Mouse (Mus musculus) liver, embryonic 11.5 days (tissue): ENCODE results near the gene Aldh18a1. TPM values are rescaled to one million over a fixed set of nuclear protein-coding genes. Genes with fewer than 3 reads are reported as not detected.

Experiments used
- ATAC-seq: fragments of 200-750 bp; cut with Nextera tagmentation; replicated peaks from 2 replicates; pipeline ENCODE4 v1.8.0; 2017; ENCODE audit warnings: moderate number of reproducible peaks, mild to moderate bottlenecking, moderate TSS enrichment, moderate library complexity; ENCODE audit not compliant: low FRiP score
- DNase-seq: peaks from one replicate; pipeline ENCODE4 v3.0.0-alpha.2; 2017; ENCODE audit warnings: low spot score
- H3K27ac ChIP-seq: fragments of 300-500 bp; sonication (generic); 2 replicates; pipeline ENCODE4 v1.5.1; 2014; ENCODE audit warnings: mild to moderate bottlenecking, low read depth, low read length, control low read depth
- H3K27me3 ChIP-seq: fragments of 300-500 bp; sonication (generic); replicated peaks from 2 replicates; pipeline ENCODE4 v1.6.1; 2014; ENCODE audit warnings: low read length, mixed read lengths; ENCODE audit not compliant: control insufficient read depth, insufficient read depth
- H3K36me3 ChIP-seq: fragments of 300-500 bp; sonication (generic); 2 replicates; pipeline ENCODE4 v1.6.1; 2014; ENCODE audit warnings: mild to moderate bottlenecking, low read length, moderate library complexity, mixed read lengths; ENCODE audit not compliant: control insufficient read depth, insufficient read depth
- H3K4me1 ChIP-seq: fragments of 300-500 bp; sonication (generic); replicated peaks from 2 replicates; pipeline ENCODE4 v1.6.1; 2014; ENCODE audit warnings: low read length, mixed read lengths; ENCODE audit not compliant: control insufficient read depth, insufficient read depth
- H3K4me2 ChIP-seq: fragments of 300-500 bp; sonication (generic); 2 replicates; pipeline ENCODE4 v1.6.1; 2014; ENCODE audit warnings: mild to moderate bottlenecking, control low read depth, moderate library complexity
- H3K4me3 ChIP-seq: fragments of 300-500 bp; sonication (generic); 2 replicates; pipeline ENCODE4 v1.5.1; 2014; ENCODE audit warnings: low read depth, low read length, control low read depth
- H3K9ac ChIP-seq: fragments of 300-500 bp; sonication (generic); 2 replicates; pipeline ENCODE4 v1.6.1; 2014; ENCODE audit warnings: low read depth, low read length, control low read depth
- H3K9me3 ChIP-seq: fragments of 300-500 bp; sonication (generic); 2 replicates; pipeline ENCODE4 v1.6.1; 2016; ENCODE audit warnings: low read length, inconsistent platforms, mixed read lengths; ENCODE audit not compliant: control insufficient read depth
- WGBS: fragments of 180-500 bp; shearing (Covaris S2); extraction: QIAGEN DNeasy Blood & Tissue Kit; methylation state at CpG from one replicate; pipeline ENCODE4 v1.1.7; 2014; 5-methylcytosine and 5-hydroxymethylcytosine counted together
- polyA plus RNA-seq: library from polyadenylated mRNA; unstranded; fragments of >200 nt; fragmentation: Nextera tagmentation; extraction: Ambion mirVana; gene quantifications from 2 replicates; pipeline ENCODE4 v1.2.1, GENCODE M21; 2014

Aldh18a1 gene
- polyA plus RNA-seq, result 103 and 114 TPM in 2 replicates

GRCm38 (mm10) chr19:40588293-40588654, at the start of gene Aldh18a1:
Gene Aldh18a1 (minus strand): TSS chr19:40588463.
- Histone ChIP-seq H3K36me3 (peaks cover 2% of the 10 kb centered on the region; the same call in 1 of the 2 replicates), H3K4me2 (peak within 1 kb of the TSS; percentile 77), H3K4me3 (peak within 1 kb of the TSS; percentile 85), H3K9me3 (no peaks in the 10 kb centered on the region), H3K9ac (peak within 1 kb of the TSS; percentile 81), H3K27ac (peak within 1 kb of the TSS; percentile 79), H3K4me1 (peaks cover 19% of the 10 kb centered on the region), H3K27me3 (no peaks in the 10 kb centered on the region)
- peak; percentile 88 for ATAC-seq
- WGBS, result 0% methylated on average over 34 of the region's 34 CpGs
- DNase-seq, result peak; percentile 92

GRCm38 (mm10) chr19:40637601-40638000, 49.3 kb upstream of the Aldh18a1 start:
- Histone ChIP-seq H3K27me3 (no peaks in the 10 kb centered on the region), H3K36me3 (no peaks in the 10 kb centered on the region), H3K4me3 (no peak overlapping the region), H3K9me3 (no peaks in the 10 kb centered on the region), H3K4me2 (no peak overlapping the region), H3K9ac (no peak overlapping the region), H3K27ac (peak overlapping the region; percentile 29; the same call in 1 of the 2 replicates), H3K4me1 (peaks cover 5% of the 10 kb centered on the region)
- no peak for DNase-seq
- ATAC-seq, result no peak
- WGBS, result 48% methylated on average over 7 of the region's 7 CpGs

- peaks cover 5% of the 10 kb centered on the region for H3K4me1 ChIP-seq
- 29% methylated on average over 4 of the region's 4 CpGs for WGBS
- 0 out of 2 replicates have a peak overlapping the region, but pooled peaks have one; percentile 12 for H3K4me2 ChIP-seq
- no peaks in the 10 kb centered on the region for H3K27me3 ChIP-seq
- H3K4me3 ChIP-seq, result no peak overlapping the region
- DNase-seq (no peak), ATAC-seq (peak; percentile 75; the same call in 1 of the 2 replicates)
- H3K9ac ChIP-seq, result no peak overlapping the region
- no peaks in the 10 kb centered on the region for H3K9me3 ChIP-seq
- H3K36me3 ChIP-seq, result no peaks in the 10 kb centered on the region
- no peak overlapping the region for H3K27ac ChIP-seq
Observed at GRCm38 (mm10) chr19:40637091-40637490, 48.8 kb upstream of the Aldh18a1 start.

GRCm38 (mm10) chr19:40633144-40633543, 44.9 kb upstream of the Aldh18a1 start:
- DNase-seq, result no peak
- Histone ChIP-seq H3K27me3 (no peaks in the 10 kb centered on the region), H3K9ac (no peak overlapping the region), H3K4me2 (no peak overlapping the region), H3K36me3 (no peaks in the 10 kb centered on the region), H3K4me1 (peaks cover 5% of the 10 kb centered on the region), H3K27ac (no peak overlapping the region), H3K9me3 (no peaks in the 10 kb centered on the region), H3K4me3 (no peak overlapping the region)
- 59% methylated on average over 1 of the region's 1 CpGs for WGBS
- no peak for ATAC-seq

- 88% methylated on average over 5 of the region's 5 CpGs for WGBS
- peaks cover 5% of the 10 kb centered on the region for H3K4me1 ChIP-seq
- no peaks in the 10 kb centered on the region for H3K36me3 ChIP-seq
- H3K4me2 ChIP-seq, result no peak overlapping the region
- H3K27ac ChIP-seq, result no peak overlapping the region
- no peaks in the 10 kb centered on the region for H3K27me3 ChIP-seq
- no peak for DNase-seq
- no peak overlapping the region for H3K4me3 ChIP-seq
- H3K9me3 ChIP-seq, result no peaks in the 10 kb centered on the region
- no peak for ATAC-seq
- no peak overlapping the region for H3K9ac ChIP-seq
Observed at GRCm38 (mm10) chr19:40632668-40633067, 44.4 kb upstream of the Aldh18a1 start.

- WGBS, result 73% methylated on average over 3 of the region's 3 CpGs
- no peak for DNase-seq
- Histone ChIP-seq H3K4me1 (peaks cover 5% of the 10 kb centered on the region), H3K4me3 (no peak overlapping the region), H3K4me2 (no peak overlapping the region), H3K9me3 (no peaks in the 10 kb centered on the region), H3K36me3 (no peaks in the 10 kb centered on the region), H3K27ac (no peak overlapping the region), H3K9ac (no peak overlapping the region), H3K27me3 (no peaks in the 10 kb centered on the region)
- ATAC-seq, result no peak
Observed at GRCm38 (mm10) chr19:40632193-40632592, 43.9 kb upstream of the Aldh18a1 start.

GRCm38 (mm10) chr19:40630606-40631005, 42.3 kb upstream of the Aldh18a1 start:
- no peak for DNase-seq
- no peak overlapping the region for H3K9ac ChIP-seq
- ATAC-seq, result no peak
- 36% methylated on average over 7 of the region's 7 CpGs for WGBS
- no peak overlapping the region for H3K27ac ChIP-seq
- no peaks in the 10 kb centered on the region for H3K4me1 ChIP-seq
- H3K27me3 ChIP-seq, result no peaks in the 10 kb centered on the region
- H3K4me3 ChIP-seq, result no peak overlapping the region
- no peak overlapping the region for H3K4me2 ChIP-seq
- H3K9me3 ChIP-seq, result no peaks in the 10 kb centered on the region
- H3K36me3 ChIP-seq, result no peaks in the 10 kb centered on the region

GRCm38 (mm10) chr19:40630096-40630495, 41.8 kb upstream of the Aldh18a1 start:
- H3K4me2 ChIP-seq, result no peak overlapping the region
- no peaks in the 10 kb centered on the region for H3K27me3 ChIP-seq
- ATAC-seq (no peak), DNase-seq (no peak)
- H3K36me3 ChIP-seq, result no peaks in the 10 kb centered on the region
- WGBS, result 76% methylated on average over 3 of the region's 3 CpGs
- no peaks in the 10 kb centered on the region for H3K9me3 ChIP-seq
- H3K4me3 ChIP-seq, result no peak overlapping the region
- no peak overlapping the region for H3K27ac ChIP-seq
- no peak overlapping the region for H3K9ac ChIP-seq
- no peaks in the 10 kb centered on the region for H3K4me1 ChIP-seq

- no peaks in the 10 kb centered on the region for H3K27me3 ChIP-seq
Observed at GRCm38 (mm10) chr19:40628950-40629349, 40.7 kb upstream of the Aldh18a1 start.

More at GRCm38 (mm10) chr19:40628950-40629349, 40.7 kb upstream of the Aldh18a1 start:
- Histone ChIP-seq H3K4me2 (no peak overlapping the region), H3K36me3 (no peaks in the 10 kb centered on the region), H3K9me3 (no peaks in the 10 kb centered on the region), H3K4me3 (no peak overlapping the region), H3K27ac (no peak overlapping the region), H3K4me1 (no peaks in the 10 kb centered on the region), H3K9ac (no peak overlapping the region)
- DNase-seq (no peak), ATAC-seq (no peak)
